Mouse (Mus musculus) forebrain, embryonic 14.5 days (tissue): ENCODE results near the gene Unc45b. TPM values are rescaled to one million over a fixed set of nuclear protein-coding genes. Genes with fewer than 3 reads are reported as not detected.
"Not testable (repeated sequence)": the region's sequence is repeated elsewhere in the genome, so short reads cannot be mapped to it uniquely, and the experiment has no call there.

Source experiments
- ATAC-seq: fragments of 200-750 bp; cut with Nextera tagmentation; 2 replicates; pipeline ENCODE4 v1.8.0; 2017; ENCODE audit warnings: mild to moderate bottlenecking, moderate library complexity
- DNase-seq: peaks from one replicate; pipeline ENCODE4 v3.0.0-alpha.2; 2015; ENCODE audit warnings: low spot score
- H3K27ac ChIP-seq: fragments of 300-500 bp; sonication (generic); 2 replicates; pipeline ENCODE4 v1.5.1; 2014; ENCODE audit warnings: low read depth, mild to moderate bottlenecking, control low read depth, low read length, moderate library complexity
- H3K27me3 ChIP-seq: fragments of 300-500 bp; sonication (generic); replicated peaks from 2 replicates; pipeline ENCODE4 v1.6.1; 2014; ENCODE audit warnings: low read length, control low read depth, mixed read lengths; ENCODE audit not compliant: control insufficient read depth, insufficient read depth
- H3K36me3 ChIP-seq: fragments of 300-500 bp; sonication (generic); 2 replicates; pipeline ENCODE4 v1.6.1; 2014; ENCODE audit warnings: low read length, control low read depth; ENCODE audit not compliant: control insufficient read depth, insufficient read depth
- H3K4me1 ChIP-seq: fragments of 300-500 bp; sonication (generic); 2 replicates; pipeline ENCODE4 v1.6.1; 2014; ENCODE audit warnings: antibody characterized with exemption, low read length, control low read depth; ENCODE audit not compliant: control insufficient read depth, insufficient read depth
- H3K4me2 ChIP-seq: fragments of 300-500 bp; sonication (generic); 2 replicates; pipeline ENCODE4 v1.6.1; 2014; ENCODE audit warnings: mild to moderate bottlenecking, control low read depth, low read length
- H3K4me3 ChIP-seq: fragments of 300-500 bp; sonication (generic); 2 replicates; pipeline ENCODE4 v1.5.1; 2014; ENCODE audit warnings: low read depth, low read length, control low read depth
- H3K9ac ChIP-seq: fragments of 300-500 bp; sonication (generic); 2 replicates; pipeline ENCODE4 v1.6.1; 2014; ENCODE audit warnings: mild to moderate bottlenecking, low read length, control low read depth, moderate library complexity
- H3K9me3 ChIP-seq: fragments of 300-500 bp; sonication (generic); replicated peaks from 2 replicates; pipeline ENCODE4 v1.6.1; 2016; ENCODE audit warnings: low read length, control low read depth, mixed read lengths; ENCODE audit not compliant: control insufficient read depth
- WGBS: fragments of 180-500 bp; shearing (Covaris S2); extraction: QIAGEN DNeasy Blood & Tissue Kit; methylation state at CpG from one replicate; pipeline ENCODE4 v1.1.7; 2014; 5-methylcytosine and 5-hydroxymethylcytosine counted together
- polyA plus RNA-seq: library from polyadenylated mRNA; unstranded; fragments of >200 nt; fragmentation: Nextera tagmentation; extraction: Ambion mirVana; gene quantifications from 2 replicates; pipeline ENCODE4 v1.2.1, GENCODE M21; 2014

Unc45b gene
- polyA plus RNA-seq, 1 experiment from 2014 or later: 0.38 TPM

DNA sequence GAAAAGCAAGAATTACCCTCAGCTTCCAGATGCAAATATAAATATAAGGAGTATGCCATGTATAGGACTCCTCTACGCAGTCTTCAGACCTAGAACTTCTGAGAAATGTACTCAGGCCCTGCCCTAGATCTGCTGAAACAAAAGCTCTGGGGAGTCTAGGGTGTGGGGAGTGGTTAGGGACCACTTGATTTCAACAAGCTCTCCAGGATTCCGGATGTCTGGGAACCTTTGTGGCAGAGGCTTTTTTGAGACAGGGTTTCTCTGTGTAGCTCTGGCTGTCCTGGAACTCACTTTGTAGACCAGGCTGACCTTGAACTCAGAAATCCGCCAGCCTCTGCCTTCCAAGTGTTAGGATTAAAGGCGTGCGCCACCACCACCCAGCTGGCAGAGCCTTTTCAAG lies 4.5 kb upstream of the Unc45b start:
- no peak for ATAC-seq
- no peak overlapping the region for H3K4me2 ChIP-seq
- no peaks in the 10 kb centered on the region for H3K27me3 ChIP-seq
- peaks cover 4% of the 10 kb centered on the region; the same call in 1 of the 2 replicates for H3K4me1 ChIP-seq
- no peak overlapping the region for H3K4me3 ChIP-seq
- 88% methylated on average over 5 of the region's 5 CpGs for WGBS
- H3K36me3 ChIP-seq: peaks cover 55% of the 10 kb centered on the region
- H3K27ac ChIP-seq: no peak overlapping the region
- no peak overlapping the region for H3K9ac ChIP-seq
- no peaks in the 10 kb centered on the region for H3K9me3 ChIP-seq
- no peak for DNase-seq

DNA sequence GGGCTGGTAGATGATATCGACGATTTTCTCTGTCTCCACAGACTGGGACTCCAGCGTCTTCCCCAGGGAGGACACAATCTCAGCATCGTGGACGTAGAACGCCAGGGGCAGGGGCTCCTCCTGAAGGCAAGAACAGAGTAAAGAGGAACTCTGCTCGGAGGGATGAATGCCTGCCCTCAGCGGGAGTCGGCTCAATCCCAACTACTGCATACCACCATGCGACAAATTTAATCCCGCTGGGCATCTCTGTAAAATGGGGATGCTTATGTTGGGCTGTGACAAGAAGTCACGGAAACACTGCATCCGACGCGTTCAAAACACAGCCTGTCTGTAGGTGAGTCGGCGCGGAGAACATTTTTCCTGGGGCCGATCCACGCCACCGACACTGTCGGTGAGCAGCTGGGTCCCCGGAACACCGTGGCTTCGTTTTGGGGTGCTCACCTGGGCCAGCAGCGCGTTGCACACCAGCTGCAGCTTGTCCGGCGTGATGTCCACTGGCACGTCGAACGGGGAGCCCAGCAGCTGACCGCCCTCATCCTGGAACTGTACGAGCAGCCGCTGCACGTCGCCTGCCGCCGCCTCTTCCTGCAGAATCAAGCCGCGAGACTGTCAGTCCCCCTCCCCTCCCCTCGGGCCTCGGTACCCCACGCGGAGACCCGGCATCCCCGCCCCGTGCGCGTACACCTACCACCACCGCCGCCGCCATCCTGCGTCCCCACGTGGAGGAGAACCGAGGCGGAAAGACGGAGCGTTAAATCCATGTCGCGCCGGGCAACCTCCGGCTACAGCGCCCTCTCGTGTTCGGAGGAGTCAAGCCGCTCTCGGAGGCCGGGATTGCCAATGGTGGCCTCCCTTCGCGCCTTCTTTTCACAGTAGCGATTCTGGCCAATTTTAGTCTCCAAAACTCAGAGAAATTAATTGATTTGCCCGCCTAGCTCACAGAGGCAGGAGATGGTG lies 2.4 kb upstream of the Unc45b start, which contains the start of gene Nle1:
Nle1 (minus strand) TSS at position 761 of the 957 bp plus-strand sequence.
- DNase-seq (peak; percentile 94), ATAC-seq (peak; percentile 94)
- H3K4me2 ChIP-seq: peak within 1 kb of the TSS; percentile 69
- peak within 1 kb of the TSS; percentile 39; the same call in 1 of the 2 replicates for H3K27ac ChIP-seq
- H3K9ac ChIP-seq: peak within 1 kb of the TSS; percentile 81
- 2% methylated on average over 73 of the region's 73 CpGs for WGBS
- H3K9me3 ChIP-seq: no peaks in the 10 kb centered on the region
- H3K27me3 ChIP-seq: no peaks in the 10 kb centered on the region
- H3K4me1 ChIP-seq: peaks cover 4% of the 10 kb centered on the region; the same call in 1 of the 2 replicates
- H3K36me3 ChIP-seq: peaks cover 34% of the 10 kb centered on the region
- H3K4me3 ChIP-seq: peak within 1 kb of the TSS; percentile 78

DNA sequence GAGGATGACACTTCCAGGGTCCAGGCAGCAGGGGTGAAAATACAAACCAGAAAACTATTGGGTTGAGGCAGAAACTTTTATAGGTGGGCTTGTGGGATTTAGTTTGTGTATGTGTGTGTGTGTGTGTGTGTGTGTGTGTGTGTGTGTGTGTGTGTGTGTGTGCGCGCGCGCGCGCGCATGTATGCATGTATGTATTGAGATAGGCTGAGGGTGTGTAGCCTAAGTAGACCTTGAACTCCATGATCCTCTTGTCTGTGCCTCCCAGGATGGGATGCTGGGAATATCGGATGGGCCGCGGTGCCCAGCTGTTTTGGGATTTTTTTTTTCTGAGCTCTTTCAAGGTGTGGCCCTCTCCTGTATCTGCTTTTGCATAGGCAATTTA lies 1.8 kb upstream of the Unc45b start:
- H3K9me3 ChIP-seq: no peaks in the 10 kb centered on the region
- H3K27me3 ChIP-seq: no peaks in the 10 kb centered on the region
- H3K4me3 ChIP-seq: peak overlapping the region; percentile 78; the same call in 1 of the 2 replicates
- H3K4me2 ChIP-seq: peak overlapping the region; percentile 69
- peak overlapping the region; percentile 81; the same call in 1 of the 2 replicates for H3K9ac ChIP-seq
- 61% methylated on average over 5 of the region's 10 CpGs for WGBS
- H3K36me3 ChIP-seq: peaks cover 28% of the 10 kb centered on the region
- ATAC-seq (peak; percentile 46), DNase-seq (no peak)
- H3K4me1 ChIP-seq: peaks cover 4% of the 10 kb centered on the region; the same call in 1 of the 2 replicates
- no peak overlapping the region for H3K27ac ChIP-seq

DNA sequence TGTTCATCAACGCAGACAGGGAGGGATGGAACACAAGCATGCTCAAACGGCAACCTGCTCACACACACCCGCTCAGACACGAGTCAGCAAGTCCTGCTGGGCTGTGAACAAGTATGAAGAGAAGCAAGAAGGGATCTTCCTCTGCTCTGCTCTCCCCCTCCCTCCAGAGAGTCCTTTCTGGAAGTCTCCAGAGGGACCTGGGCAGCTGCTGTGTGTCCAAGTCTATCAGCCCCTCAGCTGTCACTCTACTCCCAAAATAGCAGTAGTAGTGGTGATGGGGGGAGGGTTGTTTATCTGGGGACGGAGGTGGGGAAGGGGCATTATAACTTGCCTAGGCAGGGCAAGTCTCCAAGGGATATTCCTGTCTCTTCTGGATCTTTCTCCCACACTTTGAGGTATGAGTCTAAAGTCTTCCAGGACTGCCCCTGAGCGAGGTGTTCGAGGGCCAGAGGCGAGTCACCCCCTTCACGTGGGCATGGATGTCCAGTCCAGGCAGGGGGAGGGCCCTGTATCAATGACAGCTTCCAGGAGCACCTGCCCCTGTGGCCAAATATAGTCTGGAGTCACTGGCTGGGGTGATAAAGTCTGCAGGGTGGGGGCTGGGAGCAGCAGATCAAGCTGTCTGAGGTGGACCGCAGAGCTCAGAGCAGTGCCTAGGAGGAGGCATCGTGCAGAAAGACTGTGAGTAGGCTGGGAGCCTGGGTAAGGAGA lies 484 bp downstream of the Unc45b start:
- no peaks in the 10 kb centered on the region for H3K27me3 ChIP-seq
- H3K9me3 ChIP-seq: no peaks in the 10 kb centered on the region
- H3K4me3 ChIP-seq: no peak overlapping the region
- H3K27ac ChIP-seq: no peak overlapping the region
- 91% methylated on average over 11 of the region's 11 CpGs for WGBS
- no peak overlapping the region for H3K4me2 ChIP-seq
- peaks cover 4% of the 10 kb centered on the region; the same call in 1 of the 2 replicates for H3K4me1 ChIP-seq
- ATAC-seq: no peak
- peaks cover 5% of the 10 kb centered on the region; the same call in 1 of the 2 replicates for H3K36me3 ChIP-seq
- H3K9ac ChIP-seq: no peak overlapping the region
- no peak for DNase-seq

DNA sequence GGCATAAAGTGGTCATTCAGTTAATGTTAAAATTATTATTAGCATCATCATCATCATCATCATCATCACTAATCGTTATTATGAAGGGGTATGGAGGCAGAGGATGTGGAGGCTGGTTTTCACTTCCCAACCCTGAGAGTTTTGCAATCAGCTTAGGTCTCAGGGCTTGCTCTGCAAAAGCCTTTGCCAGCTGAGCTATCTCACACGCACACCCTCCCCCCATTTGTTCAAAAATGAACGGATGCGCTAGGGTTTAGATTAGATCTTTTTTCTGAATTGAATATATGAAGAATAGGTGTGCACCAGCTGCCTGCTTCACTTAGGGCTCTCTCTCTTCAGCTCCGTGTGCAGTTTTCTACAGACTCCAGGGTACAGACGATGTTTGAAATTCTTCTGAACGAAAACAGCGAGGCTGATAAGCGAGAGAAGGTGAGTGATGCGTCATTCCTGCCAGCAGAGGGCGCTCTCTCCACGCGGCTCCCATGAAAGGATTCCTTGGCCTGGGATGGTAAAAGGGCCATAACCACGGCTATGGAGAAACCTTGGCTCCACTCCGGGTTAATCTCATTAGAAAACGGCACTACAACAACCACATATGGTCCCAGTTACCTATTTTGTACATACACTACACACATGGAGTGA lies 4.5 kb downstream of the Unc45b start:
- no peaks in the 10 kb centered on the region for H3K9me3 ChIP-seq
- peak; percentile 62; the same call in 1 of the 2 replicates for ATAC-seq
- DNase-seq: peak; percentile 85
- no peaks in the 10 kb centered on the region for H3K4me1 ChIP-seq
- peak overlapping the region; percentile 43 for H3K9ac ChIP-seq
- no peaks in the 10 kb centered on the region for H3K36me3 ChIP-seq
- H3K4me2 ChIP-seq: peak overlapping the region; percentile 45
- H3K27me3 ChIP-seq: no peaks in the 10 kb centered on the region
- H3K27ac ChIP-seq: no peak overlapping the region
- 8% methylated on average over 16 of the region's 16 CpGs for WGBS
- no peak overlapping the region for H3K4me3 ChIP-seq

DNA sequence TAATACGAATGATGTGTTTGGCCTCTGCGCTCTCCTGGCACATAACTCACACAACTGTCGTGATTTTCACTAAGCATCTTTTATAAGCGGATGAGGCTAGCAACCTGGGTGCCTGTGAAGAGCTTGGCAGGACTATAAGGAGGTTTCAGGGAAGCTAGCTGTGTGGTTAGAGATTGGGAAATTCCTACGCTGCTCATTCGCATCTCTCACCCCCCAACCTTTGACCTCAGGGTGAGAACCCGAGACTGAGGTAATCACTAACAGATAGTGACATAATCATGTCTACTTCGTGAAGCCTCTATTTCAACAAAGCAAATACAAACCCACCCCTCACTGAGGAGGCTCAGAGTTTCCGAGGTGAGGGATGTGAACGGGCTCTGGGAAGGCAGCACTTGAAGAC lies 10.4 kb downstream of the Unc45b start:
- DNase-seq (no peak), ATAC-seq (no peak)
- no peaks in the 10 kb centered on the region for H3K4me1 ChIP-seq
- H3K36me3 ChIP-seq: no peaks in the 10 kb centered on the region
- H3K9me3 ChIP-seq: no peaks in the 10 kb centered on the region
- no peak overlapping the region for H3K27ac ChIP-seq
- WGBS: 66% methylated on average over 10 of the region's 10 CpGs
- no peak overlapping the region for H3K9ac ChIP-seq
- no peak overlapping the region for H3K4me2 ChIP-seq
- H3K27me3 ChIP-seq: no peaks in the 10 kb centered on the region
- H3K4me3 ChIP-seq: no peak overlapping the region

DNA sequence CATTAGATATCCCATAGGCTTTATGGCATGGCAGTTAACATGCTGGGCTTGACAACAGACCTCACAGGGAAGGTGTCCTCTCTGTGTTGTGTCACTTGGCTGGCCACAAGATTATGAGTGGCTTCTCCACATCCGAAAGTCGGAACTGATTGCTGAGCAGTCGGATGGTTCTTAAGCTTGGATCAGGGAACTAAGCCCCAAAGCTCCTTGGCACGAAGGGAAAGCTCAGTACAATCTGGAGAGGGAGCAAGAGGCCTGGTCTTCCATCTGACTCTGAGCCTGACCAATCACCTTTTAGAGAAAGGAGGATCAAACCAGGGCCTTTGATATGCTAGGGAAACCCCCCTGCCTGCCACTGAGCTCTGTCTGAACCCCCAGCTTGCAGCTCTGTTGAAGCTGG lies 11.3 kb downstream of the Unc45b start:
- 81% methylated on average over 4 of the region's 4 CpGs for WGBS
- no peaks in the 10 kb centered on the region for H3K27me3 ChIP-seq
- no peak overlapping the region for H3K4me2 ChIP-seq
- H3K9me3 ChIP-seq: no peaks in the 10 kb centered on the region
- H3K9ac ChIP-seq: no peak overlapping the region
- no peak for ATAC-seq
- H3K27ac ChIP-seq: no peak overlapping the region
- H3K4me3 ChIP-seq: no peak overlapping the region
- H3K36me3 ChIP-seq: no peaks in the 10 kb centered on the region
- H3K4me1 ChIP-seq: no peaks in the 10 kb centered on the region
- no peak for DNase-seq

DNA sequence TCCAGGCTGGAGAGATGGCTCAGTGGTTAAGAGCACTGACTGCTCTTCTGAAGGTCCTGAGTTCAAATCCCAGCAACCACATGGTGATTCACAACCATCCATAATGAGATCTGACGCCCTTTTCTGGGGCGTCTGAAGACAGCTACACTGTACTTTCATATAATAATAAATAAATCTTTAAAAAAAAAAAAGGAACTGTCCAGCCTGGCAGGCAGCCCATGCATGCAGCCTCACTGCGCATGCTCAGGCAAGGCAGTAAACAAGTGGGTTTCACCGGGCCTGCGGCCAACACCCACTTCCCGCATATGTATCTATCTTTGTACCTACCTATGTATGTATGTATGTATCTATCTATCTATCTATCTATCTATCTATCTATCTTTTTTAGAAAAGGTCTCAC lies 13.6 kb downstream of the Unc45b start:
- H3K27ac ChIP-seq, H3K4me2 ChIP-seq, H3K4me1 ChIP-seq, H3K9ac ChIP-seq, H3K4me3 ChIP-seq, ATAC-seq, H3K27me3 ChIP-seq, H3K36me3 ChIP-seq, DNase-seq, H3K9me3 ChIP-seq: not testable (repeated sequence)
- WGBS: 88% methylated on average over 6 of the region's 6 CpGs
